Mouse (Mus musculus) layer of hippocampus, adult 2 months (tissue): Measurements from ENCODE around the gene Dync1i2. TPM values are rescaled to one million over a fixed set of nuclear protein-coding genes. Genes with fewer than 3 reads are reported as not detected.

Experiments used
- DNase-seq, 2 experiments: peaks; one replicate each; pipeline ENCODE4 v3.0.0; 2022; ENCODE audit warnings: low spot score in 2 of 2
- H3K27ac ChIP-seq: fragments of 200-600 bp; 2 replicates; pipeline ENCODE4 v1.8.1; 2022
- H3K4me3 ChIP-seq: fragments of 200-600 bp; 2 replicates; pipeline ENCODE4 v1.8.1; 2022; ENCODE audit warnings: mild to moderate bottlenecking
- CTCF ChIP-seq: fragments of 200-600 bp; conservative IDR thresholded peaks from 2 replicates; pipeline ENCODE4 v1.8.1; 2022; ENCODE audit warnings: antibody characterized with exemption, mild to moderate bottlenecking, moderate library complexity
- long read RNA-seq, 2 experiments: library from polyadenylated mRNA; stranded (forward); transcript quantifications; one replicate each; pipeline ENCODE4 v2.0.0; 2021; ENCODE audit warnings: borderline mapping rate in 2 of 2
- total RNA-seq, 2 experiments: library from RNA; stranded (reverse); gene quantifications; 2 replicates each; pipeline ENCODE4 v1.2.3; 2021

Gene Dync1i2
- 100 to 1,000 TPM; 135 to 142 TPM for total RNA-seq
- long read RNA-seq, experiment 1, transcript Dync1i2-202 (17 exons, 2,097 nt), result major isoform, 9 of 47 reads
- long read RNA-seq, experiment 1, transcript Dync1i2-201 (16 exons, 2,631 nt), result minor isoform, 7 of 47 reads
- long read RNA-seq, experiment 1, transcript Dync1i2-204 (16 exons, 2,466 nt), result minor isoform, 6 of 47 reads
- long read RNA-seq, experiment 1, partial matches to known transcripts, result 18 of 47 reads
- long read RNA-seq, experiment 1, other reads (novel, unspliced or antisense), result 4 of 47 reads
- long read RNA-seq, experiment 2, transcript Dync1i2-201 (16 exons, 2,631 nt), result minor isoform, 8 of 52 reads
- long read RNA-seq, experiment 2, transcript Dync1i2-202 (17 exons, 2,097 nt), result major isoform, 9 of 52 reads
- long read RNA-seq, experiment 2, transcript Dync1i2-207 (17 exons, 2,585 nt), result minor isoform, 8 of 52 reads
- long read RNA-seq, experiment 2, partial matches to known transcripts, result 17 of 52 reads
- long read RNA-seq, experiment 2, other reads (novel, unspliced or antisense), result 6 of 52 reads

GRCm38 (mm10) chr2:71211591-71212359, at the start of gene Dync1i2:
Dync1i2 (plus strand) TSS chr2:71211706.
- Histone ChIP-seq H3K4me3 (peak within 1 kb of the TSS; percentile 99), H3K27ac (peak within 1 kb of the TSS; percentile 94)
- peak; percentile 86 to 96 for DNase-seq
- no peak for TF ChIP-seq CTCF

GRCm38 (mm10) chr2:71162831-71163621, 48.5 kb upstream of the Dync1i2 start:
- no peak for TF ChIP-seq CTCF
- H3K4me3 ChIP-seq, result no peak overlapping the region
- no peak overlapping the region for H3K27ac ChIP-seq
- no peak for DNase-seq

- Histone ChIP-seq H3K4me3 (no peak overlapping the region), H3K27ac (no peak overlapping the region)
- DNase-seq, result no peak
- TF ChIP-seq CTCF, result no peak
These were observed 44.3 kb upstream of the Dync1i2 start for GRCm38 (mm10) chr2:71167211-71167610.

GRCm38 (mm10) chr2:71168461-71169021, 43.0 kb upstream of the Dync1i2 start:
- Histone ChIP-seq H3K27ac (no peak overlapping the region), H3K4me3 (no peak overlapping the region)
- TF ChIP-seq CTCF, result no peak
- DNase-seq, result no peak

GRCm38 (mm10) chr2:71173031-71173430, 38.5 kb upstream of the Dync1i2 start:
- DNase-seq, result no peak
- TF ChIP-seq CTCF, result no peak
- H3K4me3 ChIP-seq, result no peak overlapping the region
- H3K27ac ChIP-seq, result no peak overlapping the region

- DNase-seq, result no peak
- Histone ChIP-seq H3K4me3 (no peak overlapping the region), H3K27ac (no peak overlapping the region)
- TF ChIP-seq CTCF, result no peak
These were observed 34.9 kb upstream of the Dync1i2 start for GRCm38 (mm10) chr2:71176329-71177249.

- no peak for TF ChIP-seq CTCF
- H3K4me3 ChIP-seq, result no peak overlapping the region
- no peak for DNase-seq
- no peak overlapping the region for H3K27ac ChIP-seq
These were observed 34.3 kb upstream of the Dync1i2 start for GRCm38 (mm10) chr2:71177250-71177615.

- no peak for DNase-seq
- no peak overlapping the region for H3K4me3 ChIP-seq
- TF ChIP-seq CTCF, result peak; percentile 52
- no peak overlapping the region for H3K27ac ChIP-seq
These were observed 33.7 kb upstream of the Dync1i2 start for GRCm38 (mm10) chr2:71177760-71178159.

GRCm38 (mm10) chr2:71179716-71180115, 31.8 kb upstream of the Dync1i2 start:
- DNase-seq, result no peak
- H3K27ac ChIP-seq, result no peak overlapping the region
- no peak for TF ChIP-seq CTCF
- no peak overlapping the region for H3K4me3 ChIP-seq

GRCm38 (mm10) chr2:71180566-71181217, 30.8 kb upstream of the Dync1i2 start:
- no peak for DNase-seq
- no peak overlapping the region for H3K4me3 ChIP-seq
- H3K27ac ChIP-seq, result no peak overlapping the region
- TF ChIP-seq CTCF, result no peak

- Histone ChIP-seq H3K4me3 (no peak overlapping the region), H3K27ac (no peak overlapping the region)
- TF ChIP-seq CTCF, result no peak
- no peak for DNase-seq
These were observed 23.6 kb upstream of the Dync1i2 start for GRCm38 (mm10) chr2:71187950-71188349.
